Mouse (Mus musculus) hindbrain, embryonic 11.5 days (tissue): ENCODE data around the gene BC053393. TPM values are rescaled to one million over a fixed set of nuclear protein-coding genes. Genes with fewer than 3 reads are reported as not detected.

Experiments used
- ATAC-seq: fragments of 200-750 bp; cut with Nextera tagmentation; 2 replicates; pipeline ENCODE4 v1.8.0; 2017; ENCODE audit warnings: mild to moderate bottlenecking, moderate TSS enrichment, moderate library complexity; ENCODE audit not compliant: low FRiP score
- DNase-seq: peaks from one replicate; pipeline ENCODE4 v3.0.0-alpha.2; 2015; ENCODE audit warnings: low spot score
- H3K27ac ChIP-seq: fragments of 300-500 bp; sonication (generic); 2 replicates; pipeline ENCODE4 v1.5.1; 2014; ENCODE audit warnings: mild to moderate bottlenecking, low read depth, low read length
- H3K27me3 ChIP-seq: fragments of 300-500 bp; sonication (generic); 2 replicates; pipeline ENCODE4 v1.6.1; 2014; ENCODE audit warnings: mild to moderate bottlenecking, low read length, moderate library complexity, mixed read lengths; ENCODE audit not compliant: control insufficient read depth, insufficient read depth
- H3K36me3 ChIP-seq: fragments of 300-500 bp; sonication (generic); 2 replicates; pipeline ENCODE4 v1.6.1; 2014; ENCODE audit warnings: mild to moderate bottlenecking, low read length, moderate library complexity, mixed read lengths; ENCODE audit not compliant: control insufficient read depth, insufficient read depth
- H3K4me1 ChIP-seq: fragments of 300-500 bp; sonication (generic); replicated peaks from 2 replicates; pipeline ENCODE4 v1.6.1; 2014; ENCODE audit warnings: low read length, mixed read lengths; ENCODE audit not compliant: control insufficient read depth, insufficient read depth
- H3K4me2 ChIP-seq: fragments of 300-500 bp; sonication (generic); replicated peaks from 2 replicates; pipeline ENCODE4 v1.6.1; 2014; ENCODE audit warnings: mild to moderate bottlenecking, low read depth, low read length
- H3K4me3 ChIP-seq: fragments of 300-500 bp; sonication (generic); 2 replicates; pipeline ENCODE4 v1.5.1; 2014; ENCODE audit warnings: low read depth, low read length
- H3K9ac ChIP-seq: fragments of 300-500 bp; sonication (generic); 2 replicates; pipeline ENCODE4 v1.6.1; 2014; ENCODE audit warnings: low read depth, low read length
- H3K9me3 ChIP-seq: fragments of 300-500 bp; sonication (generic); 2 replicates; pipeline ENCODE4 v1.6.1; 2016; ENCODE audit warnings: low read length; ENCODE audit not compliant: control insufficient read depth
- WGBS: fragments of 180-500 bp; shearing (Covaris S2); extraction: QIAGEN DNeasy Blood & Tissue Kit; methylation state at CpG from one replicate; pipeline ENCODE4 v1.1.7; 2014; 5-methylcytosine and 5-hydroxymethylcytosine counted together
- polyA plus RNA-seq: library from polyadenylated mRNA; unstranded; fragments of >200 nt; fragmentation: Nextera tagmentation; extraction: Ambion mirVana; gene quantifications from 2 replicates; pipeline ENCODE4 v1.2.1, GENCODE M21; 2014

The BC053393 gene
- polyA plus RNA-seq, 1 experiment from 2014 or later, result not detected

DNA sequence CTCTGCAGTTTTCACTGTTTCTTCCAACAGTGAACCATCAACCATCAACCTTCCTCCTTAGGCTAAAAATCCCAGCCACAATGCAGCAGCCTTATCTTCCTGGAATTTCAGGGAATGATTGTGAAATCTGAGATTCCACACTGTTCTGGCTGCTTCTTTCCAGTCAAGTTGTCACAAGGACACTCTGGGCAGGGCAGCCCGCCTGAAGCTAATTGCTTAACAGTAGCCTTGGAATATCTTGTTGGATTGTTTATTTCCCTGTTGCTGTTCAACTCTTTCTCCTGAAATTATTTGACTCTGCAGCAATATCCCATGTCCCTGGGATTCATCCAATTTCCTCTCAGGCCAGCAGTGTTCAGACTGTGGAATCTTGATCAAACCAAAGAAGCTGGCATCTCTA, 6.7 kb upstream of the BC053393 start:
- DNase-seq (no peak), ATAC-seq (no peak)
- H3K4me1 ChIP-seq, result no peaks in the 10 kb centered on the region
- 78% methylated on average over 1 of the region's 1 CpGs for WGBS
- no peaks in the 10 kb centered on the region for H3K9me3 ChIP-seq
- H3K27me3 ChIP-seq, result no peaks in the 10 kb centered on the region
- no peaks in the 10 kb centered on the region for H3K36me3 ChIP-seq
- no peak overlapping the region for H3K27ac ChIP-seq
- no peak overlapping the region for H3K4me2 ChIP-seq
- H3K4me3 ChIP-seq, result no peak overlapping the region
- no peak overlapping the region for H3K9ac ChIP-seq

DNA sequence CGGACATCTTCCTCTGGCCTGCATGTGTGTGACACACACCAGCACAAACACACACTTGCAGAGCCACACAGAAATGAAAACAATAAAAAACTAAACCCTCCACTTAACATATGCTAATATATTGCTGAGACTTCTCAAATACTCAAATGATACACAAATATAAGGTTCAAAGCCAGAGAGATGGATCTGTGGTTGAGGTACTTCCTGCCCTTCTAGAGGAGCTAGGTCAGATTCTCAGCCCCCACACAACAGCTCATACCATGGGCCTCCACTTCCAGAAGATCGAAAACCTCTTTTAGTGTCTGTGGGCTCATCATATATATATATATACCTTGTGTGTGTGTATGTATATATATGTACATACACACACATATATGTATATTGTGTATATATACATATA, 5.4 kb upstream of the BC053393 start:
- Histone ChIP-seq H3K36me3 (no peaks in the 10 kb centered on the region), H3K9ac (no peak overlapping the region), H3K27me3 (no peaks in the 10 kb centered on the region), H3K4me2 (no peak overlapping the region), H3K4me3 (no peak overlapping the region), H3K9me3 (no peaks in the 10 kb centered on the region), H3K4me1 (no peaks in the 10 kb centered on the region), H3K27ac (no peak overlapping the region)
- DNase-seq (no peak), ATAC-seq (no peak)
- 100% methylated on average over 2 of the region's 2 CpGs for WGBS

DNA sequence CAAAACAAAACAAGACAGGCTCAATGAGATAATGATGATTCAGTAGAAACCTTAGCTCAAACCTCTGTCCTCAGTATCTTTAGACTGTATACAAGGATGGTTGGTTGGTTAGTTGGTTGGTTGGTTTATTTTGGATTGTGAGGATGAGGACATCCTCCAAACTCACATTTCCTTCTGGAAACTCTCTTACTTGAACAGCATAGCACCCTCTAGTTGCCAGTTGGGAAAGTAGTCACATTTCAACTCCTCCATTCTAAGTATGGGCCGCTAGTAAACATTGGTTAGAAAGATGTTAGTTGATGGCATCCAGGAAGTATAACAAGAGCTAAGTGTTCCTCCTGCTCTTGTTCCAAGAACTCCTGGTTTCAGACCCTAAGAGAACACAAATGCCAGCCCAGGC, 2.2 kb upstream of the BC053393 start:
- DNase-seq (no peak), ATAC-seq (no peak)
- Histone ChIP-seq H3K27me3 (no peaks in the 10 kb centered on the region), H3K4me3 (no peak overlapping the region), H3K27ac (no peak overlapping the region), H3K36me3 (no peaks in the 10 kb centered on the region), H3K9ac (no peak overlapping the region), H3K9me3 (no peaks in the 10 kb centered on the region), H3K4me2 (no peak overlapping the region), H3K4me1 (no peaks in the 10 kb centered on the region)
- 69% methylated on average over 1 of the region's 1 CpGs for WGBS

DNA sequence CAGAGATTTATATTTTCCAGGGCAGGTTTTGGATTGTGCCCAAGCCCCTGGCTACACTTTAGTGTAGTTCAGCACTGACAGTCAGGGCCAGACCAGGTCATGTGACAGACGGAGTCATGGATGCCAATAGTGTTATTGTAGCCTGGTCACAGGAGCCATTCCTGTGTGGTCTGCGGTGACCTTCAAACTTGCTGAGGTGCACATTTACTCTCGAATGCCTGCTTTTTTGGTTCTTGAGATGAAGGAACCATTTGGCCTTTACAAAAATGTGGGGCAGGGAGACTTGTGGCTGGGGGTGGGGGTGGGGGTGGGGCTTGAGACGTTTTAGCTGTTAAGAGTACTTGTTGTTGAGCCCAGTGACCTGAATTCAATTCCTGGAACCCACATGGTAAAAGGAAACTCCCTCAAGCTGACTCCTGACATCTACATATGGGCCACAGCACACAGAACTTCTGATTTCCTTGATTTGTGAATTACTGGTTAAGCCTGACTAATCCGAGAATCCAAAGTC, 7.5 kb downstream of the BC053393 start:
- 70% methylated on average over 5 of the region's 5 CpGs for WGBS
- DNase-seq, result no peak
- no peak for ATAC-seq

DNA sequence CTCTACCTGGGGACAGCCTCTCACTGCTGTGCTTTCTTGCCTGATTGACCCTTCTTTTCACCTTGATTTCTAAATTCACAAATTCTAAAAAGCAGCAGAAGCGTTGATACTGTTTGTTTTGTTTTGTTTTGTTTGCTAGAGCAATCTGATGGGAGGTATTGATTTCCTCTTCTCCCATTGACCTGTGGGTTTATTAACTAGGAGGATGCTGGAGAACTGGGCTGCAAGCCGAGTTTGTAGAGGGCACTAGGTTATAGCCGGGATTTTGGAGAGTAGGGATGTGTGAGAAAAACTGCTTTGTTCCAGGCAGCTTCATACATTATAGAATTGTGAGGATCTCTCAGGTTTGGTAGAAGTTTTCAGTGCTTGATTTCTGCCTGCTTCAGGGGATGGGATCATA, 9.1 kb downstream of the BC053393 start:
- Histone ChIP-seq H3K27ac (no peak overlapping the region), H3K9ac (no peak overlapping the region), H3K4me1 (no peaks in the 10 kb centered on the region), H3K4me3 (no peak overlapping the region), H3K4me2 (no peak overlapping the region), H3K9me3 (no peaks in the 10 kb centered on the region), H3K36me3 (no peaks in the 10 kb centered on the region), H3K27me3 (no peaks in the 10 kb centered on the region)
- WGBS, result 84% methylated on average over 3 of the region's 3 CpGs
- DNase-seq (no peak), ATAC-seq (no peak)

More for the DNA sequence above, 7.5 kb downstream of the BC053393 start:
- no peak overlapping the region for H3K4me3 ChIP-seq
- no peaks in the 10 kb centered on the region for H3K9me3 ChIP-seq
- no peaks in the 10 kb centered on the region for H3K27me3 ChIP-seq
- no peaks in the 10 kb centered on the region for H3K4me1 ChIP-seq
- no peaks in the 10 kb centered on the region for H3K36me3 ChIP-seq
- no peak overlapping the region for H3K27ac ChIP-seq
- H3K9ac ChIP-seq, result no peak overlapping the region
- no peak overlapping the region for H3K4me2 ChIP-seq

DNA sequence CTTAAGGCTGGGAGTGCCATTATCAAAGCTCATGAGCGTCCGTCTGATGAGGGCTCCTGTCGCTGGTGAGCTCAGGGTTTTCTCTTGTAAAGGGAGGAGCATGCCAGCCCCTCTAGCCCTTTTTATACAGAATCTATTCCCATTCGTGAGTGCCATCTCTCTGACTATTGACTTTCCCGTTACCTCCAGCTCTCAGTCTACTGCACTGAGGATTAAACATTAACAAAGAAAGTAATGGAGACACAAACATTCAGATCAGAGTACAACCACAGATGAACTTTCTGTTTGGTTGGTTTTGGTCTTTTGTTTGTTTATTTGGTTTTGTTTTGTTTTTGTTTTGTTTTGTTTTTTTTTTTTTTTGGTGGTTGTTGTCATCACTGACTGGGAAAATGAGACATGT, 11.4 kb downstream of the BC053393 start:
- 80% methylated on average over 5 of the region's 5 CpGs for WGBS

DNA sequence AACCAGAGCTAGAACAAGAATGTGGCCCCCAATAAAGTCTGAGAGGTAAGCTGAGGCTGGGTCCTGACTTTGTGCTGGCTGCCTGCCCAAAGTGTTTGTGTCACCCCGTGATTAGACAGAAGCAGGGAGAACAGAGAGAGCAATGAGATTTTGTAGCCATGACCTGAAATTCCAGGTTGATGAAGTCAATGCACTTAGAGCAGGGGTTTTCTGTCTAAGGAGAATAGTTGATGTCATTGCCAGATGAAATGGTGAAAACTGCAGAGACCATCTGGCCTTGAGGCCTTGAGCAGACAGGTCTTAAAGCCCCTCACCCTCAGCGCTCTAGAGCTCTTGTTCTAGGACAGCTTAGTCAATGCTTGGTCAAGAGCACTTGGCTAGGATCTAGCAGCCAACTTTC, 21.1 kb downstream of the BC053393 start:
- Histone ChIP-seq H3K4me1 (no peaks in the 10 kb centered on the region), H3K27me3 (no peaks in the 10 kb centered on the region), H3K9ac (no peak overlapping the region), H3K36me3 (no peaks in the 10 kb centered on the region), H3K27ac (no peak overlapping the region), H3K4me3 (no peak overlapping the region), H3K9me3 (no peaks in the 10 kb centered on the region), H3K4me2 (no peak overlapping the region)
- DNase-seq (no peak), ATAC-seq (no peak)
- 88% methylated on average over 2 of the region's 2 CpGs for WGBS

More for the DNA sequence above, 11.4 kb downstream of the BC053393 start:
- Histone ChIP-seq H3K36me3 (no peaks in the 10 kb centered on the region), H3K9ac (no peak overlapping the region), H3K27me3 (no peaks in the 10 kb centered on the region), H3K9me3 (no peaks in the 10 kb centered on the region), H3K4me1 (no peaks in the 10 kb centered on the region), H3K27ac (no peak overlapping the region), H3K4me2 (no peak overlapping the region), H3K4me3 (no peak overlapping the region)
- ATAC-seq (no peak), DNase-seq (no peak)

DNA sequence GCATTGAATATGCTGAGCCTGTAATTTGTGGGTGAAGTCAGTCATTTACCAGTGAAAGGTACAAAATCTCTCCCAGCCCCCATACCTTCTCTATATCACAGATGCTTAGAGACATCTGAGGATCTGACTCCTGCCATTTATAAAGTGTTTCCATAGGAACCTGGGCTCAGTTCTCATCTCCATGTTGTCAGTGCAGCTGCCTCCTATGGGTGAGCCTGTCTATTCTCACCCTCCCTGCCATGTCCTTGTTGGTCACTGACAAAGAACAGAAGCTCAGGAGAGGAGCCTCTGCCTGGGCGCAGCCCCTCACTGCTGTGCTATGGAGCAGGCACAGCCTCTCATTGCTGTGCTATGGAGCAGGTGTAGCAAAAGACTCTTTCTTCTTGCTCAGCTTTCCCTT, 48.6 kb downstream of the BC053393 start:
- no peak overlapping the region for H3K4me3 ChIP-seq
- H3K9ac ChIP-seq, result no peak overlapping the region
- H3K36me3 ChIP-seq, result no peaks in the 10 kb centered on the region
- no peak overlapping the region for H3K4me2 ChIP-seq
- H3K4me1 ChIP-seq, result no peaks in the 10 kb centered on the region
- H3K27ac ChIP-seq, result no peak overlapping the region
- H3K27me3 ChIP-seq, result no peaks in the 10 kb centered on the region
- 88% methylated on average over 1 of the region's 1 CpGs for WGBS
- no peak for DNase-seq
- ATAC-seq, result no peak
- H3K9me3 ChIP-seq, result no peaks in the 10 kb centered on the region

DNA sequence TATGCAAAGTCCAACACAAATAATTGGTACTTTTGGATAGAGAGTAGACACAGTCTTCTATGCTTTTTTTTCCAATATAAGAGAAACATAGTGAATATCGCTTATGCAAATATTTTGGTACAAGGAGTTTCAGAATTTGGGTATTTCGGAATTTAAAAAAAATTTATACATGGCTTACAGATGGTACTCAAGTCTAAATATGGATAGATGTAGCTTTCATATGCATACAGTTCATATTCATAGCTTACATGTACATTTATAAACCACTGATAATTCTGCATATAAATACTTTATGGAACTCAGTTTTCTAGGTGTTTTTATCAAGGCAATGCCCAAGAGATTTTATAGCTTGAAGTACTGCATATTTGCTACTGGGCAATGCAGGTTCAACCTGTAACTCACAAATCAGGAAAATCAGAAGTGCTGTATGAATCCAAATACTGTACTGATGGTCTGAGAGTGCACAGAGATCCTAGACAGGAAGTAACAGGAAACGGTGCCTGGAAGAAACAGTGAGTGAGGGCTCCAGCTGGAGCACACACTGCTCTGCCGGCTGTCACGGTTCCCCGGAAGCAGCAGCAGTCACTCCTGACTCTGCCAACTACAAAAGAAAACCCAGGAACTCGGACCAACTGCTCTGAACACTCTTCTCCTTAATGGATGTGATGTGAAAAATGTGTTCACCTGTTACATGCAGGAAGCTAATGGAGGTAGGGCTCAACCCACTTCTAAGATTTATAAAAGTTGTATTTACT, 49.3 kb downstream of the BC053393 start:
- no peak for ATAC-seq
- 74% methylated on average over 7 of the region's 7 CpGs for WGBS

More for the DNA sequence above, 49.3 kb downstream of the BC053393 start:
- no peak for DNase-seq
- H3K9me3 ChIP-seq, result no peaks in the 10 kb centered on the region
- no peak overlapping the region for H3K4me3 ChIP-seq
- H3K36me3 ChIP-seq, result no peaks in the 10 kb centered on the region
- H3K4me2 ChIP-seq, result no peak overlapping the region
- no peaks in the 10 kb centered on the region for H3K27me3 ChIP-seq
- no peak overlapping the region for H3K9ac ChIP-seq
- no peak overlapping the region for H3K27ac ChIP-seq
- no peaks in the 10 kb centered on the region for H3K4me1 ChIP-seq
